Mouse (Mus musculus): ENCODE results near the gene Kcnk7.

The Kcnk7 gene

GRCm38 (mm10) chr19:5704163-5704800 lies at the start of gene Kcnk7:
Gene Kcnk7 (plus strand): TSS chr19:5704367.
- no peak for TF ChIP-seq GATA4 (IDR thresholded peaks at IDR 0.05; ENCODE audit: insufficient replicate concordance, low read length)

- no peak for TF ChIP-seq GATA4 (IDR thresholded peaks at IDR 0.05; ENCODE audit: insufficient replicate concordance, low read length)
Measured at GRCm38 (mm10) chr19:5654720-5655298, 49.4 kb upstream of the Kcnk7 start.

- peak; percentile 8; the same call in 1 of the 2 replicates for TF ChIP-seq GATA4 (IDR thresholded peaks at IDR 0.05; ENCODE audit: insufficient replicate concordance, low read length)
Measured at GRCm38 (mm10) chr19:5660942-5661751, 43.0 kb upstream of the Kcnk7 start.

- no peak for TF ChIP-seq GATA4 (IDR thresholded peaks at IDR 0.05; ENCODE audit: insufficient replicate concordance, low read length)
Measured at GRCm38 (mm10) chr19:5662310-5662709, 41.9 kb upstream of the Kcnk7 start.

- TF ChIP-seq GATA4 (IDR thresholded peaks at IDR 0.05; ENCODE audit: insufficient replicate concordance, low read length) = no peak; the same call in 1 of the 2 replicates
Measured at GRCm38 (mm10) chr19:5662981-5663913, 40.9 kb upstream of the Kcnk7 start, which contains the start of gene Sipa1. Gene Sipa1 (minus strand): TSS chr19:5663707.

GRCm38 (mm10) chr19:5664669-5665257 lies 39.4 kb upstream of the Kcnk7 start:
- no peak for TF ChIP-seq GATA4 (IDR thresholded peaks at IDR 0.05; ENCODE audit: insufficient replicate concordance, low read length)

GRCm38 (mm10) chr19:5665465-5665864 lies 38.7 kb upstream of the Kcnk7 start:
- no peak for TF ChIP-seq GATA4 (IDR thresholded peaks at IDR 0.05; ENCODE audit: insufficient replicate concordance, low read length)

GRCm38 (mm10) chr19:5666386-5666785 lies 37.8 kb upstream of the Kcnk7 start:
- TF ChIP-seq GATA4 (IDR thresholded peaks at IDR 0.05; ENCODE audit: insufficient replicate concordance, low read length) = no peak

GRCm38 (mm10) chr19:5668372-5668771 lies 35.8 kb upstream of the Kcnk7 start:
- TF ChIP-seq GATA4 (IDR thresholded peaks at IDR 0.05; ENCODE audit: insufficient replicate concordance, low read length) = no peak

GRCm38 (mm10) chr19:5680432-5680831 lies 23.7 kb upstream of the Kcnk7 start:
- no peak for TF ChIP-seq GATA4 (IDR thresholded peaks at IDR 0.05; ENCODE audit: insufficient replicate concordance, low read length)

- TF ChIP-seq GATA4 (IDR thresholded peaks at IDR 0.05; ENCODE audit: insufficient replicate concordance, low read length) = no peak
Measured at GRCm38 (mm10) chr19:5684236-5684635, 19.9 kb upstream of the Kcnk7 start.

GRCm38 (mm10) chr19:5684985-5685384 lies 19.2 kb upstream of the Kcnk7 start:
- no peak for TF ChIP-seq GATA4 (IDR thresholded peaks at IDR 0.05; ENCODE audit: insufficient replicate concordance, low read length)

- TF ChIP-seq GATA4 (IDR thresholded peaks at IDR 0.05; ENCODE audit: insufficient replicate concordance, low read length) = no peak
Measured at GRCm38 (mm10) chr19:5685431-5685830, 18.7 kb upstream of the Kcnk7 start.

- no peak for TF ChIP-seq GATA4 (IDR thresholded peaks at IDR 0.05; ENCODE audit: insufficient replicate concordance, low read length)
Measured at GRCm38 (mm10) chr19:5685861-5686260, 18.3 kb upstream of the Kcnk7 start.
